Mouse (Mus musculus): ENCODE measurements around the gene Wdfy3.

- TF ChIP-seq CHD2 (IDR thresholded peaks at IDR 0.05; ENCODE audit: low read depth, low read length) (no peak), ZNF384 (IDR thresholded peaks at IDR 0.05; ENCODE audit: low read depth, low read length) (no peak), HCFC1 (IDR thresholded peaks at IDR 0.05; ENCODE audit: borderline replicate concordance, insufficient read depth, low read length) (no peak), ZC3H11A (IDR thresholded peaks at IDR 0.05; ENCODE audit: borderline replicate concordance, low read depth, low read length) (no peak), MAFK (IDR thresholded peaks at IDR 0.05; ENCODE audit: insufficient read depth, low read depth, low read length) (no peak)
These were observed 21.3 kb downstream of the Wdfy3 start for GRCm38 (mm10) chr5:102048416-102048815.
